Mouse (Mus musculus): Measurements from ENCODE around the gene Crebrf. TPM values are rescaled to one million over a fixed set of nuclear protein-coding genes. Genes with fewer than 3 reads are reported as not detected.
A peak's percentile ranks its signal among the peaks of the same experiment; 100 is the strongest.

Crebrf gene
- total RNA-seq (2014; rRNA removed) (26.0 and 31.4 TPM in 2 replicates), polyA plus RNA-seq (2015; fragmentation: Nextera tagmentation; extraction: Ambion mirVana) (7.2 and 11.0 TPM in 2 replicates)

GRCm38 (mm10) chr17:26715271-26715758 is at the start of gene Crebrf:
TSS of gene Crebrf (plus strand) at chr17:26715650.
- DNase-seq: peak; percentile 99
- no peaks in the 10 kb centered on the region for H3K36me3 ChIP-seq (ENCODE audit: insufficient read depth)
- peak; percentile 77 for ATAC-seq
- 0 out of 2 replicates have a peak, but pooled peaks cover 4% of the 10 kb centered on the region for H3K4me1 ChIP-seq (ENCODE audit: insufficient read depth)
- peak within 1 kb of the TSS; percentile 66 for H3K9ac ChIP-seq
- no peak for TF ChIP-seq CTCF (IDR thresholded peaks at IDR 0.05; ENCODE audit: low read depth)
- peak within 1 kb of the TSS; percentile 69 for H3K4me2 ChIP-seq (ENCODE audit: low read depth)
- H3K4me3 ChIP-seq (ENCODE audit: low read depth, low read length): peak within 1 kb of the TSS; percentile 97
- no peaks in the 10 kb centered on the region for H3K9me3 ChIP-seq (ENCODE audit: low read length)
- H3K27me3 ChIP-seq (ENCODE audit: insufficient read depth, low read length): no peaks in the 10 kb centered on the region
- peak within 1 kb of the TSS; percentile 81 for H3K27ac ChIP-seq (ENCODE audit: low read depth, low read length)
- 1% methylated on average over 41 of the region's 41 CpGs for WGBS

GRCm38 (mm10) chr17:26671268-26671667 is 44.2 kb upstream of the Crebrf start:
- no peaks in the 10 kb centered on the region; the same call in 1 of the 2 replicates for H3K27me3 ChIP-seq (ENCODE audit: insufficient read depth, low read length)
- WGBS: 49% methylated on average over 4 of the region's 4 CpGs
- DNase-seq (no peak), ATAC-seq (no peak)
- no peak for TF ChIP-seq CTCF (IDR thresholded peaks at IDR 0.05; ENCODE audit: low read depth)
- no peak overlapping the region for H3K9ac ChIP-seq
- no peaks in the 10 kb centered on the region for H3K9me3 ChIP-seq (ENCODE audit: low read length)
- no peak overlapping the region for H3K27ac ChIP-seq (ENCODE audit: low read depth, low read length)
- no peaks in the 10 kb centered on the region for H3K4me1 ChIP-seq (ENCODE audit: insufficient read depth)
- H3K4me2 ChIP-seq (ENCODE audit: low read depth): no peak overlapping the region
- H3K36me3 ChIP-seq (ENCODE audit: insufficient read depth): no peaks in the 10 kb centered on the region
- H3K4me3 ChIP-seq (ENCODE audit: low read depth, low read length): no peak overlapping the region

GRCm38 (mm10) chr17:26675845-26676244 is 39.6 kb upstream of the Crebrf start:
- H3K9me3 ChIP-seq (ENCODE audit: low read length): no peaks in the 10 kb centered on the region
- 0 out of 2 replicates have a peak, but pooled peaks cover 2% of the 10 kb centered on the region for H3K36me3 ChIP-seq (ENCODE audit: insufficient read depth)
- no peak for TF ChIP-seq CTCF (IDR thresholded peaks at IDR 0.05; ENCODE audit: low read depth)
- WGBS: 23% methylated on average over 7 of the region's 7 CpGs
- peak overlapping the region; percentile 67 for H3K4me2 ChIP-seq (ENCODE audit: low read depth)
- no peak for DNase-seq
- ATAC-seq: peak; percentile 46
- H3K4me3 ChIP-seq (ENCODE audit: low read depth, low read length): peak overlapping the region; percentile 89
- peaks cover 11% of the 10 kb centered on the region for H3K4me1 ChIP-seq (ENCODE audit: insufficient read depth)
- no peaks in the 10 kb centered on the region; the same call in 1 of the 2 replicates for H3K27me3 ChIP-seq (ENCODE audit: insufficient read depth, low read length)
- H3K27ac ChIP-seq (ENCODE audit: low read depth, low read length): peak overlapping the region; percentile 95
- peak overlapping the region; percentile 91 for H3K9ac ChIP-seq

GRCm38 (mm10) chr17:26676252-26676615 is 39.2 kb upstream of the Crebrf start:
- DNase-seq: peak; percentile 94
- Histone ChIP-seq H3K27me3 (ENCODE audit: insufficient read depth, low read length) (no peaks in the 10 kb centered on the region; the same call in 1 of the 2 replicates), H3K9ac (peak overlapping the region; percentile 91), H3K27ac (ENCODE audit: low read depth, low read length) (peak overlapping the region; percentile 95), H3K4me2 (ENCODE audit: low read depth) (peak overlapping the region; percentile 67), H3K9me3 (ENCODE audit: low read length) (no peaks in the 10 kb centered on the region), H3K4me3 (ENCODE audit: low read depth, low read length) (peak overlapping the region; percentile 89), H3K36me3 (ENCODE audit: insufficient read depth) (0 out of 2 replicates have a peak, but pooled peaks cover 2% of the 10 kb centered on the region), H3K4me1 (ENCODE audit: insufficient read depth) (peaks cover 11% of the 10 kb centered on the region)
- TF ChIP-seq CTCF (IDR thresholded peaks at IDR 0.05; ENCODE audit: low read depth): no peak
- under 1% methylated on average over 30 of the region's 30 CpGs for WGBS
- ATAC-seq: peak; percentile 95

GRCm38 (mm10) chr17:26676616-26677376 is 38.7 kb upstream of the Crebrf start:
- TF ChIP-seq CTCF (IDR thresholded peaks at IDR 0.05; ENCODE audit: low read depth): peak; percentile 45; the same call in 1 of the 2 replicates
- 2% methylated on average over 26 of the region's 26 CpGs for WGBS
- peak; percentile 85 for DNase-seq

GRCm38 (mm10) chr17:26677711-26678637 is 37.5 kb upstream of the Crebrf start:
- 64% methylated on average over 7 of the region's 7 CpGs for WGBS
- no peak overlapping the region for H3K27ac ChIP-seq (ENCODE audit: low read depth, low read length)

More at GRCm38 (mm10) chr17:26676616-26677376, 38.7 kb upstream of the Crebrf start:
- Histone ChIP-seq H3K27ac (ENCODE audit: low read depth, low read length) (peak overlapping the region; percentile 95), H3K9ac (peak overlapping the region; percentile 91), H3K4me1 (ENCODE audit: insufficient read depth) (peaks cover 11% of the 10 kb centered on the region), H3K9me3 (ENCODE audit: low read length) (no peaks in the 10 kb centered on the region), H3K4me2 (ENCODE audit: low read depth) (peak overlapping the region; percentile 67), H3K36me3 (ENCODE audit: insufficient read depth) (0 out of 2 replicates have a peak, but pooled peaks cover 2% of the 10 kb centered on the region), H3K4me3 (ENCODE audit: low read depth, low read length) (peak overlapping the region; percentile 89), H3K27me3 (ENCODE audit: insufficient read depth, low read length) (no peaks in the 10 kb centered on the region; the same call in 1 of the 2 replicates)
- ATAC-seq: peak; percentile 93

More at GRCm38 (mm10) chr17:26677711-26678637, 37.5 kb upstream of the Crebrf start:
- Histone ChIP-seq H3K4me1 (ENCODE audit: insufficient read depth) (peaks cover 11% of the 10 kb centered on the region), H3K4me3 (ENCODE audit: low read depth, low read length) (no peak overlapping the region; the same call in 1 of the 2 replicates), H3K9ac (peak overlapping the region; percentile 22; the same call in 1 of the 2 replicates), H3K36me3 (ENCODE audit: insufficient read depth) (peaks cover 3% of the 10 kb centered on the region; the same call in 1 of the 2 replicates), H3K27me3 (ENCODE audit: insufficient read depth, low read length) (no peaks in the 10 kb centered on the region; the same call in 1 of the 2 replicates), H3K4me2 (ENCODE audit: low read depth) (peak overlapping the region; percentile 67), H3K9me3 (ENCODE audit: low read length) (no peaks in the 10 kb centered on the region)
- ATAC-seq (no peak), DNase-seq (no peak)
- no peak for TF ChIP-seq CTCF (IDR thresholded peaks at IDR 0.05; ENCODE audit: low read depth)
